Mouse (Mus musculus): ENCODE measurements at regions not wholly inside any gene's neighbourhood (a gene's known extent, or its start where the extent isn't known, plus 50 kb on each side); places are given as distances from the start of the nearest gene placed in this dataset.

DNA sequence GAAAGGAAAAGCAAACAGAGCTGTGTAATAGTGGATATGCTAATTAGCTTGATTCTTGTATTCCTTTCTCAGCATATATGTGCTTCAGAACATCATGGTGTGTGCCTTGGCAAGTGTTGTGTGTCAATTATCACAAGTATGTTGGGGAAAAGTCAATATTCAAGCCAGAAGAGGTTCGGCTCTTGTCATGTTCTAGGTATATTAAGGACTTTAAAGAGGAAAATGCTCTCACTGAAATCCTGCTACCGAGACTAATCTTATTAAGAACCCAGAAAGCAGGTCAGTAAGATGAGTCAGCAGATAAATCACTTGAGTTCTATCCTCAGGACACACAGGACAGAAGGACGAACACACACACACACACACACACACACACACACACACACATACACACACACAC, 148.6 kb downstream of the Snx19 start:
- TF ChIP-seq GATA1 (IDR thresholded peaks at IDR 0.05; ENCODE audit: borderline replicate concordance, low read length) (no peak), FLI1 (IDR thresholded peaks at IDR 0.05; ENCODE audit: low read length) (no peak)

Measured in megakaryocyte, embryonic 14.5 days (primary cell).